Mouse (Mus musculus) myocyte (in vitro differentiated cells): Measurements from ENCODE around the gene Alad.

Experiments used
- CEBPB ChIP-seq: IDR thresholded peaks from 2 replicates; pipeline ENCODE4 v1.6.1; 2011; ENCODE audit warnings: mild to moderate bottlenecking, moderate library complexity; ENCODE audit not compliant: poor library complexity, insufficient read depth, severe bottlenecking
- E2F4 ChIP-seq: IDR thresholded peaks from one replicate; pipeline ENCODE4 v1.6.1; 2011; ENCODE audit warnings: mild to moderate bottlenecking, control low read depth, moderate library complexity; ENCODE audit not compliant: insufficient read depth
- MAX ChIP-seq: IDR thresholded peaks from one replicate; pipeline ENCODE4 v1.6.1; 2011; ENCODE audit warnings: low read depth, mild to moderate bottlenecking, control low read depth
- MYOD1 ChIP-seq, 3 experiments: IDR thresholded peaks; one replicate each; pipeline ENCODE4 v1.6.1; 2011; ENCODE audit warnings: control low read depth in 2 of 3, low read depth in 2 of 3, mild to moderate bottlenecking in 2 of 3, moderate library complexity in 1 of 3; ENCODE audit not compliant: insufficient read length in 2 of 3, control insufficient read depth in 1 of 3
- POLR2A ChIP-seq: IDR thresholded peaks from one replicate; pipeline ENCODE4 v1.6.1; 2011; ENCODE audit warnings: low read depth, mild to moderate bottlenecking, control low read depth, moderate library complexity; ENCODE audit not compliant: insufficient read length
- POLR2AphosphoS2 ChIP-seq: IDR thresholded peaks from one replicate; pipeline ENCODE4 v1.6.1; 2011; ENCODE audit warnings: low read depth, control low read depth; ENCODE audit not compliant: insufficient read length
- REST ChIP-seq: IDR thresholded peaks from one replicate; pipeline ENCODE4 v1.6.1; 2011; ENCODE audit warnings: mild to moderate bottlenecking, control low read depth, moderate library complexity; ENCODE audit not compliant: insufficient read depth, insufficient read length
- SRF ChIP-seq: IDR thresholded peaks from one replicate; pipeline ENCODE4 v1.6.1; 2011; ENCODE audit warnings: low read depth; ENCODE audit not compliant: control insufficient read depth, insufficient read length
- TCF12 ChIP-seq: IDR thresholded peaks from one replicate; pipeline ENCODE4 v1.6.1; 2011; ENCODE audit warnings: mild to moderate bottlenecking, control low read depth; ENCODE audit not compliant: poor library complexity, insufficient read depth, severe bottlenecking
- TCF3 ChIP-seq: IDR thresholded peaks from one replicate; pipeline ENCODE4 v1.6.1; 2011; ENCODE audit warnings: low read depth, control low read depth; ENCODE audit not compliant: insufficient read length
- USF1 ChIP-seq: IDR thresholded peaks from one replicate; pipeline ENCODE4 v1.6.1; 2011; ENCODE audit warnings: low read depth, mild to moderate bottlenecking, control low read depth, moderate library complexity

GRCm38 (mm10) chr4:62472071-62472470, 47.6 kb downstream of the Alad start:
- TF ChIP-seq POLR2A (no peak), MYOD1 (IDR thresholded peaks at IDR 0.05; ENCODE audit: control insufficient read depth in 1 of 3, insufficient read length in 2 of 3, low read depth in 2 of 3) (no peak), TCF12 (no peak), CEBPB (no peak), E2F4 (no peak), MAX (no peak), REST (no peak), USF1 (no peak), TCF3 (no peak), SRF (no peak), POLR2AphosphoS2 (no peak)
